Mouse (Mus musculus) forebrain, embryonic 11.5 days (tissue): ENCODE data around the gene Cpsf6. TPM values are rescaled to one million over a fixed set of nuclear protein-coding genes. Genes with fewer than 3 reads are reported as not detected.

Source experiments
- polyA plus RNA-seq: library from polyadenylated mRNA; unstranded; fragments of >200 nt; fragmentation: Nextera tagmentation; extraction: Ambion mirVana; gene quantifications from 2 replicates; pipeline ENCODE4 v1.2.1, GENCODE M21; 2014

Gene Cpsf6
- polyA plus RNA-seq, 1 experiment from 2014 or later = 282 TPM

Other genes starting within 250 kb of the Cpsf6 start
- gene Frs2, start 231.5 kb downstream of the Cpsf6 start, polyA plus RNA-seq = 29.4 and 31.9 TPM in 2 replicates
- gene Yeats4, start 155.5 kb downstream of the Cpsf6 start, polyA plus RNA-seq = 153 and 165 TPM in 2 replicates
- not detected in 2 replicates for gene 9530003J23Rik, start 141.3 kb downstream of the Cpsf6 start, polyA plus RNA-seq
- 10.8 and 11.1 TPM in 2 replicates for gene Lyz2, start 97.7 kb downstream of the Cpsf6 start, polyA plus RNA-seq
- not detected in 2 replicates for gene Lyz1, start 87.1 kb downstream of the Cpsf6 start, polyA plus RNA-seq
- gene Cpm, start 249.5 kb upstream of the Cpsf6 start, polyA plus RNA-seq = 4.1 and 5.0 TPM in 2 replicates